Mouse (Mus musculus) cerebellum, postnatal 14 days (tissue): Measurements from ENCODE around the gene Syne1.
A peak's percentile ranks its signal among the peaks of the same experiment; 100 is the strongest.

Experiments used
- DNase-seq, 2 experiments: peaks; one replicate each; pipeline ENCODE4 v3.0.0; 2021; ENCODE audit warnings: mixed read lengths in 2 of 2

Syne1 gene

DNA sequence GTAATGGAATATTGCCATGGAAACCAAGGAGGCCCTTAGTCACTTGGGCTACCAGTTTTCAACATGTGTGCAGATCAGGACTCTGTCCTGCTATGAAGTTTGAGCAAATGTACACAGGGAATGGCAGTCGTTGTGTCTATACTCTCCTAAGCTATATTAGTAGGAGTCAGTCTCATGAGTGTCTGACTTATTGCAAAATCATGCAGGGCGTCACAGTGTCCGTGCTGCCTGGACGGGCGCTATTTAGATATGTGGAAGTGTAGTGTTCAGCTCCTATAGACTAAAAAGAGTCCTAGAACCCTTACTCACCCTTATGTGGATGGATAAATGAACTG is 261.7 kb downstream of the Syne1 start:
- no peak for DNase-seq

GRCm38 (mm10) chr10:5288716-5289574 is 262.3 kb downstream of the Syne1 start:
- peak in 1 of 2 experiments; percentile 12 for DNase-seq

DNA sequence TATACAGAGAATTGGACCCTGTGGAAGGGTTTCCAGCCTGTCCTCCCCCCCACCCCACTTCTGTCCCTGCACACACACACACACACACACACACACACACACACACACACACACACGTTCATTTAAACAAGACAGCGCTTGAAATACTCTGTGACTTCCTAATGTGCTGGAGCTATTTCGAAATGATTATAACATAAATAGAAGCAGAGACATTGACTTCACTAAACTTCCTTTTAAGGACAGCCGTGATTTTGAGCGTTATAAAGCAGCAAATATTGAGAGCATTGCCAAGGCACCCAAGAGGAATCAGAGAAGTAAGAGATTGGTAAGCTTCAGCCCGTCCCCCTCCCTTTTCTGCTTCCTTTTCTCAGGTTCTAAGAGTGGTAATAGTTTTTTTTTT is 263.0 kb downstream of the Syne1 start:
- DNase-seq: no peak

DNA sequence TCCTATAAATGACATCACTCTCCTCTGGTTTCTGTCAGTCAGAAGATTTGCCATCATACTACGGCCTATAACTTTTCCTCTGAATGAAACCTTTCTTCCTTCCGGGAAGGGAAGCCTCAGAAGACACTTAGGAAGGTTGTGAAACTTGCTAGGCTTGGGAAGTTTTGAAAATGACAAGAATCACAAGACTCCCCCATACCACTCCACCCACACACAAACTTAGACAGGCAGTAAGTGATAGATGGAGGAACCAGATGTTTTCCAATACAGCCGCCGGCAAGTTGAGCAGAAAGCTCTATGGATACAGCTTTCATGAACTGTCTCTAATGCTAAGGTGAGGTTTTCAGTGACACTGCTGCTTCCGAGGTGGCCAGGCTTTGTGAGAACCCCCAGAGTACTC is 275.5 kb downstream of the Syne1 start:
- DNase-seq: no peak

DNA sequence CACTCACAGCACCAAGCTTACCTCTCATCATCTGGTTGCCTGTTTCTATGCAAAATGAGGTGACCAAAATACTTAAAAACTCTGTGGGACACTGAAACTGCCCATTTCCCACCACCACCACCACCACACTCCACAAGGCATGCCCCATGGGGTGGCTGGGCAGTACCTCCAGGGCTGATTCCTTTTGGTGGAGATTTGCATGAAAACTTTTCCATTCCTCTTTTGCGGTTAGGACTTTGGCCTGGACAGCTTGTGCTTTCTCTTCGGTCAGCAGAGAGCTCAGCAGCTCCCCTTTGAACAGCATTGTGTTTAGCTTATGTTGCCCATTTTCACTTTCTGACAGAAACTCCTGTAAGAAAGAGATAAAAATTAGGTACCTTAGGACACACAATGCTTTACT is 280.6 kb downstream of the Syne1 start:
- no peak for DNase-seq

DNA sequence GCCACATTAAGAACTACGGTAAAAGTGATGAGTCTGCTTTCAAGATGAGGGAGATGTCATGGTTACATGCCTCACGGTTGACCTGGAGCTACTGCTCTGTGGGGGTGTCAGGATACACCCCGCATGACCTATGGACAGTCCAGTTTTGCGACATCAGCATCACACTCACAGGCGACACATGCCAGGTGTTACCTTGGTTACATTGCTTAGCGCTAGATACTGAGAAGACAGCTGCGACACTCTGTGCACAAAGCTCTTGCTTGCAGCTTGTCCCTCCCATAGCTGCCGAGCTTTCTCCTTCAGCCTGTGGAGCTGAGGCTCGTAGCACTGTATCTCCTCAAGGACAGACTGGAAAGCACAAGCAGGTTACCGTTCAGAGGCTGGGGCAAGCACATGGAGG is 286.9 kb downstream of the Syne1 start:
- DNase-seq: no peak

- peak; percentile 67 to 78 for DNase-seq
Measured at GRCm38 (mm10) chr10:5262636-5263035, 288.6 kb downstream of the Syne1 start.

- DNase-seq: no peak
Measured at GRCm38 (mm10) chr10:5256686-5257085, 294.6 kb downstream of the Syne1 start.

DNA sequence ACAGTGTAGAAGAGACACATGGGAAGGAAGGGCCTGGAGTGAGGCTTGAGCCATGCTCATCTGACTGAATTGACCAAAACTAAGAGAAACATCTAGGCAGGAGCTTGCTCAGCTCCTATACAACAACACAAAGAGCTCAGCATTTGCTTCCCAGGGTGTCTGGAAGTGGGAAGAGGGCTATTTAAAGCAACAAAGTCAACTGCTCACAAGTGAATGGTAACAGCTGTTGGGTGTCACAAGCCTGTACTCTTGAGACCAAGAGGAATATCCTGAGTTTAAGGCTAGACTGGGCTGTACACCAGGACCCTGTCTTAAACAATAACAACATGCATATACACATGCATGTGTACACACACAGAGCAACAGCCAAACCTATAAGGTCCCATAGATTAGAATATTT is 297.5 kb downstream of the Syne1 start:
- no peak for DNase-seq

GRCm38 (mm10) chr10:5250702-5251101 is 300.6 kb downstream of the Syne1 start:
- no peak for DNase-seq

GRCm38 (mm10) chr10:5239680-5240079 is 311.6 kb downstream of the Syne1 start:
- DNase-seq: no peak

DNA sequence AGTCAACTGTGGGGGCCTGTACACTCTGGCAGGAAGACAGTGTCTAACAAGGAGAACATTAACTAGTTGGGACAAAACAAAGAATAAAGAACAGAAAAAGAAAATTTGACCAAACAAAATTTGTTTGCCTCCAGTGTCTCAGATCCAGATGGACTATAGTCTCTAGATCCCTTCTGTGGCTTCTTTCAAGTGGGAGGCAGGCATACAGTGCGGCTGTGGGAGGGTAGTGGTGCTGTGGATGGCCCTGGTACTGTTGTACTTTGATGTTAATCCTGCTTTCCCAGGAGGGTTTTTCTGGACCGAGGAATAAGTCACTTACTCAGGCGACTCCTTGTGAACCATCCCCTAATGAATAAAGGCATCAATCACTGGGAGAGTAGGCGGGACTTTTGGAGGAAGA is 314.4 kb downstream of the Syne1 start:
- DNase-seq: no peak

- DNase-seq: no peak
Measured at GRCm38 (mm10) chr10:5236171-5236570, 315.1 kb downstream of the Syne1 start.

DNA sequence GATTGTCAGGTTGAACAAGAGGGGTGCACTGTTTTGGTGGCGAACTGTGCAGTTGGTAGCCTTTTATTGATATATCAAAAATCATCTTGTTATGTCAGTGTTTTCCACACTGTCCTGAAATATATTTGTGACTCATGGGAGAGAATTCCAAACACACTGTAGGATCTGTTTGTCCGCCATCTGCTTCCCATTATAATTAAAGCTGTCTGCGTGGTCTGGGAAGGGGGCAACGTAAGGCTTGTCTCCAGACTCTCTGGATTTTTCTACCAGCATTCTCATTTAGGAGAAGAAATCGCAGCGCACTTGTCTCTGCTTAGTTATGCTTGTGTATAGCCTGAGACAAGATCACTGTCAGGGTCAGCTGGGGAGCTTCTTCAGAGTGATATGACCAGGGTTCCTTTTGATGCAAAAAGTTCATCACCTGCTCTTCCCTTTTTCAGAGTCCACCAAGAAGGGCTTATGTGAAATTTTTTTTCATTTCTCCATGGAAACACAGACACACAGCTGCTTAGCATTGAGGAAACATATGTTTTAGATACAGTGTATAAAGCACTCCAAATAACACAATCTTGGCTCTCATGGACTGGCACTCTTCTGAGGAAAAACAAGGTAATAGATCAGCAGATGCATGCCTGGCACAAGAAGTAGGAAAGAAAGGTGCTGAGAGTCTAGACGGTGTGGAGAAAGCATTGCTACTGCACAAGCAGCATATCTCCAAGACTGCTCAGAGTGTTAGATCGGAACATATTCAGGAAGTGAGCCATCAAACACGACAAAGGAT is 316.4 kb downstream of the Syne1 start:
- no peak for DNase-seq

DNA sequence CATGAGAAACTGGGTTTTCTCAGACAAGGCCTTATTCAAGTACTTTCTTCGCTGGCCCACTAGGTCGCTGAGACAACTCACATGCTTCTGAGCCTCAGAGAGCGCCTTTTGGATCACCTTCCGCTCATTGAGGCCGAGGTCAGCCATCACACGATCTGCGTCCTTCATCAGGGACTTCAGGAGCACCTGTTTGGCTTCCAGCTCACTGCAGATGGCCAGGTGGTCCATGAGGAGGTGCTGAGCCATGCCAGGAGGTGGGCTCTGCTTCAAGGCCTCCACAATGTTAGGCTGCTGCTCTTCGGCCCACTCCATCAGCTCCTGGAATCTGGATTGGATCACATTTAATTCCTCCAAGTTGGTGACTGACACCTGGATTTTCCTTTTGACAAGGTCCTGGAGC is 322.2 kb downstream of the Syne1 start:
- DNase-seq: peak in 1 of 2 experiments; percentile 32

- DNase-seq: peak; percentile 50 to 70
Measured at GRCm38 (mm10) chr10:5227395-5228076, 323.7 kb downstream of the Syne1 start.

- no peak for DNase-seq
Measured at GRCm38 (mm10) chr10:5215943-5216342, 335.3 kb downstream of the Syne1 start.

- DNase-seq: no peak
Measured at GRCm38 (mm10) chr10:5207905-5208641, 343.2 kb downstream of the Syne1 start.

DNA sequence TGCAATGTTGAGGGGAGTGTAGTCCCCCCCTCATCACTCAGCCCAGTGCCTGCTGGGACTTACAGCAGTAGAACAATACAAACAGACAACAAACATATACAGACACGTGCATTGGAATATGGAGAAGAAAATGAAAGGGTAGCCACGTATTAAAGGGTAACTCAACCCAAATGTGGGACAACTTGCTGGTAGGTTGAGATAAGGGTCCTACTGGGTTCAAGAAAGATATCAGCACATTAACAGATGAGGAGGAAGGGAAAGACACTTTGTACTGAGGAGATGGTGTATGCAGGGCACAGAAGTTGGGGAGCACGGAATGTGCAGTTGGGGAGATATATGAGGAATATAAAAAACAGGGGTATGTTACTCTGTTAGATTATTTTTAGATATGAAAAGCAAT is 345.3 kb downstream of the Syne1 start:
- DNase-seq: no peak

GRCm38 (mm10) chr10:5205570-5205969 is 345.7 kb downstream of the Syne1 start:
- DNase-seq: no peak

DNA sequence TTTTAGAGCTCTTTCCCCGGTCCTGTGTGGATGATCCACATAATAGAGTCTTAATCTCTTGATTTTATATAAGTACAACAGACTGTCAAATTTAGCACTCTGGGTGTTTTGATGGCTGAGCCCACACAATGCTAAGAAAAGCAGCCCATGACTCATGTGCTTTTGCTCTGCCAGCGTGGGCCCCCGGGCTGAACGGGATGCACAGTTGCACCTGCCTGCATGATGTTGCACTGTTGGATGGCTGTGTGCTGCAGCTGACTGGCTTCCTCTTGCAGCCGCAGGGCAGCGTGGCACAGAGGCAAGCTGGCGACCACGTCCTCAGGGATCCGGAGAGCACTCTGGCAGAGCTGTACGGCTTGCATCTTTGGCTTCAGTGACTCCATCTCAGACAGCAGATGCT is 347.4 kb downstream of the Syne1 start:
- peak; percentile 55 to 61 for DNase-seq

DNA sequence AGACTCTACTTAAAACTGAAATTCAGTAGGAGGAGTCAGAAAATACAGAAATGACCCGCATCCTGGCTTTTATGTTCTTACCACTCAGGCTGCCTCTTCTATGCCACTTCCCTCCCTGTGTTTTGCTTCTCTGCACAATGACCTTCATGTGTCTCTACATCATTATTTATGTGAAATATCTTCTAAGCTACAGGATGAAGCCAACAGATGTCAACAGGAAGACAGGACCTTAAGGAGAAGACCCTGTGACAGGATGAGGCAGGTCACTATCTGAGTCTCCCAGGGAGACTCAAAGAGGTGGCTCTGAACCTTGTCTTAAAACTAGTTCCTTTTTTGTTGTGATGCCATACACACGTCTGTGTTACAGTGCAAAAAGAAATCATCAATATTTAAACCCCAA is 353.9 kb downstream of the Syne1 start:
- DNase-seq: no peak

GRCm38 (mm10) chr10:5196267-5196666 is 355.0 kb downstream of the Syne1 start:
- DNase-seq: no peak
